Mouse (Mus musculus) right cerebral cortex, adult 18-20 months (tissue): ENCODE data around the gene Stox2.

Source experiments
- DNase-seq: peaks from one replicate; pipeline ENCODE4 v3.0.0; 2022; ENCODE audit warnings: mixed read lengths

Stox2 gene

GRCm38 (mm10) chr8:47288131-47288865 lies 157.9 kb downstream of the Stox2 start:
- peak; percentile 79 for DNase-seq

DNA sequence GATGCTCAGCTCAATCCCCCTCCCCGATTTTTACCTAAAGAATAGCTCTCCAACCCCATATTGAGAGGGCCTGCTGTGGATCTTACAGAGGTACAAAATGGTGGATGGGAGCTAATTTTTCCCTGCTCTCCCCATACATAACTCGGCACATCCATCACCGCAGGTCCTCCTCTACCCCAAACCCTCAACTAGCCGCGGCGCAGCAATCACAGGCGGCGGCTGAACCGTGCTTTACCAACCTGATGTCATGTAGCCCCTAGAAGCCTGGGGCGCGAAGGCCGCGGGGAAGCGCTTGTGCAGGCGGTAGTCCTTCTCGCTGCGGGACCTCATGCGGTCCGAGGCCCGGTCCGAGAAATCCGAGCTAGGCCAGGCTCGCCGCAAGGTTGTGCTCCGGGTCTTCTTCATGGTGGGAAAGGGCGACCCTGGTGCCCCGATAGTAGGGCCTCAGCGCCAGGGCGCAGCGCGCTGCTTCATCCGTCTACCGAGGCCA lies 158.5 kb downstream of the Stox2 start:
- DNase-seq: peak; percentile 41

DNA sequence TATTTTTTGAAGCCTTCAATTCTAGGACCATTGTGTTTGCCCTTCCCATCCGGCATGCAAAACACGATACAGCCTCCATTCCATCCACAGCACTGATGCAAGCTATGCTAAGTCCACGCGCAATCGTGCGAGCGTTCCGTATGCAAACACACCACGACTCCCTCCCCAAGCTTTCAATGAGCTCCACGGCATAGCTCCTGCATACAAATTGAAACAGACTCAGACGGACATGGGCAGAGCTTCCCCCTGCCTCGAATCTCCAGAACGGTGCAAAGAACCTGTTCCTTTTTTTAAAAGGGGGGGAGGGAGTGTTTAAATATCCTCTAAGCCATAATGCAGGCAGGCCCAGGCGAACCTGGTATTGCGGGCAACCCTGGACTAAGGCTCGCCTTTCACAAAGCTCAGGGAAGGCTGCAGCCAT lies 159.0 kb downstream of the Stox2 start:
- peak; percentile 35 for DNase-seq

DNA sequence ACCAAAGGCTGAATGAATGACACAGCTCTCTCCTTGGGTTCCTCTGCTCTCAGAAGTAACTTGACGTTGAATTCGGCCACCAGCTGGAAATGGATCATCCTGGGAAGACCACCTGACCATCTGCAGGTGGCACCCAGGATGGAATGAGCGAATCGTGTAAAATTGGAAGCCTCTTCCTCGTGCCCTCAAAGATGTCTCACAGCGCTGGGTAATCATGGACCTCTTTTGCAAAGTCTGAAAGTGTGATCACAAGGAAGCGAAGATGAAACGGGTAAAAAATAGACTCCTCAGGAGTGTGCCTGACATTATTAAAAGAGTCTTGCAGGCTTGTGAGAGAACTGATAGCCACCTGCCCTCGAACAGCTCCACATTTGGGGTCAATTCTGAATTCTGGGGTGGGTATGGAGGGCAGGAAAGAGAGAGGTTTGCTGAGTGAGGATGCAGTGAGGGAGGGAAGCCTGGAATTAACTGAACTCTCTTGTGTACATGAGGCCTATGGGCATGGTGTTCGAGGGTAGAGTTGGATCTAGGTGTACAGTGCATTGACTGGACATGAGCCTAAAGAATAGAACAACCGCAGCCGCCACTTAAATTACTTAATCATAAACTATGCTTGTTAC lies 160.0 kb downstream of the Stox2 start:
- DNase-seq: no peak

GRCm38 (mm10) chr8:47285435-47285834 lies 160.7 kb downstream of the Stox2 start:
- no peak for DNase-seq

DNA sequence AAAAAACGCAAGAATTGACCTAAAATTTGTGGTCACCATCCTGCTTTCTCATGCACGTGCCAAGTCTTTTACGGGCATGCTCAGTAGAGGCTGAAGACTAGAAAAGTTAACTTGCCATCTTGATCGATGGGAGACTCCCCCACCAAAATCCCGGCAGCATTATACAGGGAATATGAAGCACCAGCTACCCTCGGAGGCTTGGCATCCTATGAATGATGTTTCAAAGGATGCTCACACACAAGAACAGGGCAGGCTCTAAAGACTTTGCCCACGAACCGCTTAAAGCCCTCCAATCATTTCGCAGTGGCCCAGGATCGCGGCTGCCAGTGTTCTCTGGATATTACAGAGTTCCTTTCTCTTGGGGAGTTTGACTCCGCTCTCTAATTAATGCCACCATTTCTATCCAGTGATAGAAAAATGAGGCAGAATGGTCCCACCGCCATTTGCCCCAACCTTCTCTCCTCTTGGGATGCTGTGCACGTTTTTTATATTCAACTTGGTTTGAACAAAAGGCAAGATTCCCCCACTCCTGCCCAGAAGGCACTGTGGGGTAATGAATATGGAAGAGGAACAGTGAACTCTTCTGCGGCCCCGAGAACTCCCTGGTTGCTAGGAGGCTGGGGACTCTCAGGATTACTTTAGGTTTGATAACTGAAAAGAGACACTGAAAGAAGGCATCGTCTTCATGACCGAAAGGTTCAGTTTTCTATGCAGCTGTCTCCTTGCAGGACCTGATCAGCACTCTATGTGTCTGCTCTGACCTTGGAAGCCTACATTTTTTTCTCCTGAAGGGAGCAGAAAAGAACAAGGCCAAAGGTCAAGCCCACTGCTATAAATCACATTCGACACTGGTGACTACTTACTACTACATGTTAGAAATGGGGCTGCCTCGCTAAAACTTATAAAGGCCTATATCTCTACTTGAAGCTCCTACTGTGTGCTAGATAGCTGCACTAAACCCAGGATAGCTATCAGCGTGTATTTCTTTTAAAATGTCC lies 161.5 kb downstream of the Stox2 start:
- DNase-seq: no peak

- peak; percentile 66 for DNase-seq
Observed at GRCm38 (mm10) chr8:47279898-47280297, 166.3 kb downstream of the Stox2 start.

GRCm38 (mm10) chr8:47278211-47278610 lies 168.0 kb downstream of the Stox2 start:
- no peak for DNase-seq

- no peak for DNase-seq
Observed at GRCm38 (mm10) chr8:47268931-47269330, 177.2 kb downstream of the Stox2 start.

DNA sequence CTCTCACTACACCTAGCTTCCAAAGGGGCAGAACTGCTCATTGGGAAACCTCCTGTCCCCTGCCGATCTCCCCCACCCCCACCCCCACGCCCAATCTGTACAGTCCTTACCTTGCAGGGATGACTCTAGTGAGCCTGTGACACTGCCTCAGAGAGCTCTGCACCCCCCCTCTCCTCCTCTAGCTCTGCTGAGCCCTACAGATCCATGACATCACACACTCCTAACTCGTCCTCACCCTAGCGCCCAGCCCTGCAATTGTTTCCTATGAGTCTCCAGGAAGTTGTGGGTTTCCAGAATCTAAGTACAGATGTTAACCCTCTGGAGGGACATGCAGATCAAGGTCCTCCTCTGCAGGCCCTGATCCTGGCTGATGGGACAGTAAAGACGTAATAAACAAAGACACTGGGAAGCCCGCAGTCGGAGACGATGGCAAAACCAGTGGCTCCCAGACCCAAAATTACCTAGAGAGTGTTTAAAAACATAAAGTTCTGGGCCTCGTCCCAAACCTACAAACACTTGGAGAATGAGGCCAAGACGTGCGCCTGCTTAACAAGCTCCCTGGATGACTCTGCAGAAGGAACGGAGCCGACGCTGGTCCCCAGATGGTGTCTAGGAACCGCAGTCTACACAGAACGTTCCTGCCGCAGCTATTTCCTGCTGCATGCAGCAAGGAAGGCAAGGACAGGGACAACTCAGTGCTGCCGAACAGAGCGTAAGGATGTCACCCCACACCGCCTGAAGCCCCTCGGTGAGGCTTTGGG lies 177.9 kb downstream of the Stox2 start:
- peak; percentile 90 for DNase-seq

GRCm38 (mm10) chr8:47263070-47263843 lies 182.9 kb downstream of the Stox2 start:
- no peak for DNase-seq

GRCm38 (mm10) chr8:47260751-47261474 lies 185.2 kb downstream of the Stox2 start:
- peak; percentile 83 for DNase-seq

- no peak for DNase-seq
Observed at GRCm38 (mm10) chr8:47250832-47251231, 195.3 kb downstream of the Stox2 start.

DNA sequence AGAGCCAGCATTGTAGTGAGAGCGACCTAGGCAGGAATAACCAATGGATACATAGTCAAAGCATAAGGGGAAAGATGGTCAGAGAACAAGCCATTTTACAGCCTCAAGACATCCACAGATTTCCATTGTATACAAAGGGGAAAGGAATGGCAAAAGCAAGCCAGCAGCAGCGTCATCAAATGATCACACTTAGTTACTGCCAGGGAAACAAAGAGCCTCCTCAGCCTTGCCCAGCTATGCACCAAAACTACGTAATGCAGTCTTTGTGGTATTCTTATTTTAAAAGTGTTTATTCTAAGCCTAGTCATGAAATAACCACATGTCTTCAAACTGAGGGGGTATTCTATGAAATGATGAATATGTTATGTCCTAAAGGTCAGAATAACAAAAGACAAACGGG lies 201.0 kb downstream of the Stox2 start:
- no peak for DNase-seq

- DNase-seq: peak; percentile 79
Observed at GRCm38 (mm10) chr8:47244202-47244601, 202.0 kb downstream of the Stox2 start.

DNA sequence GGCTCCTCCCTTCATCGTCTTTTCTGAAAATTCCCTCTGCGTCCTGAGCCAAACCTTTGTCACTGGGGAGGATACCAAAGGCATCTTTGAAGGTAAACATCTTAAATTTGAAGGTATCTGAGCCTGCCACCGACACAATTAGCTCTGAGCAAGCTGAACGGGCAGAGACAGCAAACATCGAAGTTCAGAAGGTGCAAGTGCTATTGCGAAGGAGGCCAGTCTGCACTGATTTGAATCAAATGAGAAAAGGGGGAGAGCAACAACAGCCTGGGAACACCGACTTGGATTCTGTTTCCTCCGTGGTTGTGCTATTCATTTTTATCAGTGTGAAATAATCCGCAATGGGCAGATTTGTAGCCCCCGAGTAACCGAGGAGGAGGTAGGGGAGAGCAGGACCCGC lies 202.5 kb downstream of the Stox2 start:
- DNase-seq: no peak

GRCm38 (mm10) chr8:47243016-47243630 lies 203.0 kb downstream of the Stox2 start:
- DNase-seq: no peak

DNA sequence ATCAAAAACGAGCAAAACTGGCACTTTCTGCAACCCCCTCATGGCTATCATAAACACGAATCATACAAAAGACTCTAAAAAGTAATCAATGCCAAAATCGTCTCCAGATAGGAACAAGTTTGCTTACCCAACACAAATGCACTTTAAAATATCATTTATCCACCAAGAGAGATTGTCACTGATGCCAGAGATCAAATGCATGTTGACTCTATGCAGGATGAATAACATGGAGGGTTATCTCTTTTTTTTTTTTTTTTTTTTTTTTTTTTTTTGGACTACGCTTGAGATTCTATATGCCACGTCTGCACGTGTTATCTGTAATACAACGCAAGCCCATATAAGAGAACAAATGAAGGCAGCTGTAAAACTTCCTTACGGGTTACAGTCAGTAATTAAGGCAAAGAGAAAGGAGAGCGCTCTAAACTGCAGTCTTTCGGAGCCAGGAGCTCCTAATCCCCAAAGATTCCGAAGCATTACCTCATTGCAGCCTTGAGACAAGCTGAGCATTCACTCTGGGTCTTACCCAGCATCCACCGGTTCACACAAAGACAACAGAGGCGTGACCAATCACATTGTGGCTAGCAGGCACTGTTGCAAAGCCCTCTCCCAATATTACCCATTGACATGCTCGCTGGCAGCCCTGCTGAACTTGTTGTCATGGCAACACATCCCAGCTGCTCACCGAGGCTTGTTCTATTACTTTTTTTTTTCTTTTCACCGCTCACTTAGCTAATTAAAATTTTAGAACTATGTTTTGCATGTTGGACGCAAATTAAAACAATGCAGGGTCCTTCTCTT lies 203.8 kb downstream of the Stox2 start:
- DNase-seq: peak; percentile 86

DNA sequence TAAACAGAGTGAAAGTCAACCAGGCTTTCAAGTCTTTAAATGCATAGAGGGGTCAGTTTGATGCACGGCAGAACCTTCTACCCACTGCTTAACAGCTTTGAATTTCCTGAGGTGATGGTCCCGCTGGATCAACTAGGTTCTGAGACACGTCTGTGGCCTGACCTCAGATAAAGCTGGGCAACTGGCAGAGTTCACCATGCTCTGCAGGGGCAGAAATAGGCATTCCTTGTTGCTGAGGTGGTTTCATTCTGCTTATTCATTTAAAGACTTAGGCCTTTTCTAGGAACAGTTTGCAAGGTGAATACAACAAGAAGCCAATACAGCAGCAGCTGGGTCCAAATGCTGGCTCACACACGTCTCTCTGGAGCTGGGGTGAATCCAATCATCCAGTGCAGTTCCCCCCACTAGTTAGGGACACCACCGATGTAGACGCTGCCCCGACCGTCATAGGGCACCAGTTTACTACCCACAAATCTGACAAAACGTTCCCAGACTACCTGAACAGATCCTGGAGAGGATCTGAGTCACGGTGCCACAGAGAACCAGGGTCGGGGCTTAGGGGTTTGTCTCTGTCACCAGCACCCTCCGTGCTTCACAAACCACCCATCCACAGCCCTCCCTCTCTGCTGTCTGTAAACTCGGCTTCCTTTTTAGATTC lies 204.6 kb downstream of the Stox2 start:
- DNase-seq: no peak
